Mouse (Mus musculus) lung, adult 2 months (tissue): Measurements from ENCODE around the gene Stat3.

Experiments
- CTCF ChIP-seq: fragments of 200-500 bp; IDR thresholded peaks from 2 replicates; pipeline ENCODE4 v1.5.1; 2011; ENCODE audit warnings: mild to moderate bottlenecking, low read length, control low read depth; ENCODE audit not compliant: insufficient read depth
- POLR2A ChIP-seq: fragments of 200-500 bp; IDR thresholded peaks from 2 replicates; pipeline ENCODE4 v1.6.1; 2011; ENCODE audit warnings: low read depth, mild to moderate bottlenecking, control low read depth, low read length, borderline replicate concordance; ENCODE audit errors: extremely low read depth

- TF ChIP-seq POLR2A (no peak), CTCF (no peak)
Measured at GRCm38 (mm10) chr11:100845793-100846192, 93.5 kb downstream of the Stat3 start.
